Mouse (Mus musculus) G1E (cell line): ENCODE data around the gene Nudc. TPM values are rescaled to one million over a fixed set of nuclear protein-coding genes. Genes with fewer than 3 reads are reported as not detected.

Experiments used
- ATAC-seq: 2 replicates; pipeline ENCODE4 v1.8.0; 2016; ENCODE audit warnings: mild to moderate bottlenecking; ENCODE audit not compliant: insufficient number of reproducible peaks, poor library complexity, low FRiP score, severe bottlenecking; ENCODE audit errors: extremely low read depth
- DNase-seq: peaks from one replicate; pipeline ENCODE4 v3.0.0; 2012; ENCODE audit warnings: low spot score
- H3K27me3 ChIP-seq: 2 replicates; pipeline ENCODE4 v1.6.1; 2012; ENCODE audit warnings: mild to moderate bottlenecking, low read length, inconsistent platforms; ENCODE audit not compliant: insufficient read depth
- H3K36me3 ChIP-seq: replicated peaks from 2 replicates; pipeline ENCODE3; 2012; ENCODE audit warnings: mild to moderate bottlenecking, inconsistent platforms
- H3K4me1 ChIP-seq: 2 replicates; pipeline ENCODE4 v1.6.1; 2012; ENCODE audit warnings: low read depth, low read length, inconsistent platforms, mixed read lengths; ENCODE audit not compliant: insufficient read depth
- H3K4me3 ChIP-seq: 2 replicates; pipeline ENCODE4 v1.5.1; 2012; ENCODE audit warnings: low read depth, mild to moderate bottlenecking, inconsistent platforms, low read length, moderate library complexity, mixed read lengths
- H3K9me3 ChIP-seq: replicated peaks from 2 replicates; pipeline ENCODE4 v1.6.1; 2012; ENCODE audit warnings: inconsistent platforms
- CTCF ChIP-seq: IDR thresholded peaks from 2 replicates; pipeline ENCODE4 v1.5.1; 2012; ENCODE audit warnings: low read depth, low read length, inconsistent platforms, mixed read lengths
- GATA1 ChIP-seq: IDR thresholded peaks from 2 replicates; pipeline ENCODE4 v1.6.1; 2012; ENCODE audit warnings: borderline replicate concordance, low read length, inconsistent platforms, mixed read lengths
- GATA2 ChIP-seq: IDR thresholded peaks from 2 replicates; pipeline ENCODE4 v1.6.1; 2012; ENCODE audit warnings: low read depth, low read length, inconsistent platforms, borderline replicate concordance
- POLR2AphosphoS5 ChIP-seq: IDR thresholded peaks from 2 replicates; pipeline ENCODE4 v1.6.1; 2012; ENCODE audit warnings: low read depth, low read length, inconsistent platforms; ENCODE audit not compliant: insufficient replicate concordance
- TAL1 ChIP-seq: conservative IDR thresholded peaks from 2 replicates; pipeline ENCODE4 v1.6.1; 2012; ENCODE audit warnings: low read depth, low read length, inconsistent platforms, mixed read lengths
- polyA plus RNA-seq: library from polyadenylated mRNA; stranded (reverse); fragments of >175 nt; gene quantifications from 2 replicates; pipeline ENCODE4 v1.2.3, GENCODE M21; 2012
- total RNA-seq, 2 experiments: library from RNA; stranded (forward) in 1 of 2; stranded (reverse) in 1 of 2; fragments of 200-1000 nt in 1 of 2; fragments of >200 nt in 1 of 2; fragmentation: Nextera tagmentation in 1 of 2; gene quantifications; 2 replicates each; pipeline ENCODE4 v1.2.3; 2014 to 2017

Gene Nudc
- total RNA-seq (2014; fragmentation: Nextera tagmentation) (150 and 160 TPM in 2 replicates), total RNA-seq (2017) (181 and 220 TPM in 2 replicates), polyA plus RNA-seq (629 and 697 TPM in 2 replicates)

DNA sequence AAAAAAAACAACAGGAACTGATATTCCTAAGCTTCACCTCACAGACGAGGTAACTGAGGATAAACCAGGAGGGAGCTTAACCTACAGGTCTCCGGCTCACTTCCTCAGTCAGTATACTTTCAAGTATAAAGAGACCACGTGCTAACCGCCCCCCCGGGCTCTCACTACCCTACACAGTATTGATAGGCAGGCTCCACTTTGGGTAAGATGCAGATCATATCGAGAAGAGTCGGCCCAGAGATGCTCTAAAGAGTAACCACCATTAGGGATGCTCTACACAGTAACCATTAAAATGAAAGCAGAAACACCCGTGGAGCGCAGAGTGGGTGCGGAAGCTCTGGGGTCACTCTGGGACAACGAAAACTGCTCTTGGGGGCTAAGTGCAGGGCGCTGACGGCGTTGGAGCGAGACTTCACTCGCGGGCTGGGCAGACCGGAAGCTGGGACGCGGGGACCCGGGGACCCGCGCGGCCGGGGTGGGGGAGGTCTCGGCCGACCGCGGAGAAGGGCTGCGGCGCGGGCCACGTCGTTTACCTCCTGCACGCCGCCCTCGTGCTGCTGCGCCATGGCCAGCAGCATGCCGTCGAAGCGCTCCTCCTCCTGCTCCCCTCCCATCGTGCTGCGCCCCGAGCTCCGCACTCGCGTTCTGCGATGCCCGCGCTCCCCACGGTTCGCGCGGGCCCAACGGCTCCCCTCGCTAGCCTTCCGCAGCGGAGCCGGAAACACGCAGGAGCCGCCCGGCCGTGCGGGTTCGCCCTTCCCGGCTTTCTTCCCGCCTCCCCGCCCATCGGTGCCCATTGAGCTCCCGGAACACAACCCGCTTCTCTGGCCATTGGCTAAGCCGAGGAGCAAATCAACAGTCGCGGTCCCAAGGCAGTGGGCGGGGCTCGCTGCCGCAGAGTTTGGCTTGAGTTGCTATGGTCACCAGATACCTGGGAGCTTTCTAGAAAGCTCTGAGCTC lies at the start of gene Nudc:
Nudc (minus strand) TSS at position 725 of the 960 bp plus-strand sequence.
- ATAC-seq: peak; percentile 98
- peak; percentile 100 for DNase-seq
- Histone ChIP-seq H3K4me1 (peaks cover 36% of the 10 kb centered on the region), H3K9me3 (0 out of 2 replicates have a peak, but pooled peaks cover 3% of the 10 kb centered on the region), H3K4me3 (peak within 1 kb of the TSS; percentile 99), H3K36me3 (peaks cover 39% of the 10 kb centered on the region), H3K27me3 (no peaks in the 10 kb centered on the region)
- no peak for TF ChIP-seq CTCF

DNA sequence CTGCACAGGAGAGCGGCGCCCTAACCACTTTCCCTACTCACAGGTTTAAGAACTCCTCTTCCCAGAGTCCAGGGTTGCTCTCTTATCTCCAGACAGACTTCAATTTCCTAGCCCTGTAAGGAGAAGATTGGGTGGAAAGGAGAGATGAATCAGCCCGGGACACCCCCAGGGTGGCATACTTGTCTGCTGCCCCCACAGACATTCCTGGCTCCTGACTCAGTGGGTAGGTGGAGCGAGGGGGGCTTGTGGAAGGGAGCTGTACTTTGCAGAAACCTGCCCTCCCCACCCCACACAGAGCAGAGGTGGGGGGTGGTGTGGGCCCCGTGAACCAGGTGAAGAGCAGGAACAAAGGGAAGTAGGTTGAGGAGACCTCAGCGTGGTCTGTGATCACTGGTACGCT lies 49.7 kb upstream of the Nudc start:
- Histone ChIP-seq H3K9me3 (no peaks in the 10 kb centered on the region), H3K4me3 (no peak overlapping the region), H3K4me1 (peaks cover 22% of the 10 kb centered on the region), H3K36me3 (peaks cover 36% of the 10 kb centered on the region), H3K27me3 (peaks cover 17% of the 10 kb centered on the region)
- ATAC-seq: no peak
- DNase-seq: no peak
- TF ChIP-seq TAL1 (no peak), CTCF (no peak), POLR2AphosphoS5 (no peak), GATA1 (no peak)

DNA sequence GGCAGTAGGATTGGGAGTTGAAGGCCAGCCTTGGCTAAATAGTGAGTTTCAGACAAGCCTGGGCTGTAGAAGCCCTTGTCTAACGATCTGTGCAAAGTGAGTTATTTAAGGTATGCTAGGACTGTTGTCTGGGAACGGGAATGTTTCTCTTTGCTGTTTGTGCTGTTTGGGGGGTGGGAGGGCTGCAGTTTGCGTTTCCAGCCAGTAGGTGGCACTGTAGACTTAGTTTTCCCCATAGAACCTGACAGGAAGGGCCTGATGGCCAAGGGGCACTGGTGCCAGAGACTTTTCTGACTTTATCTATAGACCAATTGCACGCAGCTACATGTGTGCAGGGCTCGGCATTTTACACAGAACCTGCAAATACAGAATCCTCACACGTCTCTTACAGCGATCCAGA lies 46.8 kb upstream of the Nudc start:
- peaks cover 66% of the 10 kb centered on the region for H3K36me3 ChIP-seq
- H3K4me3 ChIP-seq: no peak overlapping the region
- peaks cover 3% of the 10 kb centered on the region; the same call in 1 of the 2 replicates for H3K4me1 ChIP-seq
- no peaks in the 10 kb centered on the region for H3K9me3 ChIP-seq
- DNase-seq (peak; percentile 49), ATAC-seq (no peak)
- no peaks in the 10 kb centered on the region for H3K27me3 ChIP-seq
- TF ChIP-seq CTCF: peak; percentile 63
- TF ChIP-seq GATA2: no peak

DNA sequence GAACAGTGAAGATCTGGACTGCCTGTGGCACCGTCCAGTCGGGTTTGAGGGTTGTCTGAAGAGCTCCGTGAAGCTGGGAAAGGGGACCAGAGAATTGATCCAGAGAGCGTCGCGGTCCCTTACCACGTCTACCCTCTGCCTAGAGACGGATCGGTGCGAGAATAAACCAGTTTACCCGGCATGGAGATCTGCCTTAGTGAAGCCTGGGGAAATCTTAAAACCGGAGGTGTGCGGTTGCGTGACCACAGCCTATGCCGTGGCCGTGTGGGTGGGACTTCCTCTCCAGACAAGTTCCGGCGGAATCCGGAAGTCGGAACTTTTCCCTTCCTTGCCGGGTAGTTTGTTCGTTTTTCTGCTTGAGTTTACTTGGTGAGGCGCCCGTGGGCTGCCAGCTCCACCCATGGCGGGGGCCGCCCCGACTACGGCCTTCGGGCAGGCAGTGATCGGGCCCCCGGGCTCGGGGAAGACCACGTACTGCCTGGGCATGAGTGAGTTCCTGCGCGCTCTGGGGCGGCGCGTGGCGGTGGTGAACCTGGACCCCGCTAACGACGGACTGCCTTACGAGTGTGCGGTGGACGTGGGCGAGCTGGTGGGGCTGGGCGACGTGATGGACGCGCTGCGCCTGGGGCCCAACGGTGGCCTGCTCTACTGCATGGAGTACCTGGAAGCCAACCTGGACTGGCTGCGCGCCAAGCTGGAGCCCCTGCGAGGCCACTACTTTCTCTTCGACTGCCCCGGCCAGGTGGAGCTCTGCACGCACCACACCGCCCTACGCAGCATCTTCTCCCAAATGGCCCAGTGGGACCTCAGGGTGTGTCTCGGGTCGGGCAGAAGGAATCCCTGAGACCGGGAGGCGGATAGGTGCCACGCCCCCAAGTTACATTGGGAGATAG lies 38.5 kb upstream of the Nudc start, which contains the start of gene Gpn2:
Gpn2 (plus strand) TSS at position 304 of the 893 bp plus-strand sequence.
- TF ChIP-seq GATA2: no peak
- TF ChIP-seq CTCF: no peak
- no peak for TF ChIP-seq TAL1
- TF ChIP-seq POLR2AphosphoS5: no peak
- TF ChIP-seq GATA1: no peak
- H3K9me3 ChIP-seq: no peaks in the 10 kb centered on the region
- peak within 1 kb of the TSS; percentile 99 for H3K4me3 ChIP-seq
- peak; percentile 88 for DNase-seq
- peak; percentile 76 for ATAC-seq
- H3K27me3 ChIP-seq: no peaks in the 10 kb centered on the region
- H3K36me3 ChIP-seq: peaks cover 84% of the 10 kb centered on the region
- peaks cover 42% of the 10 kb centered on the region for H3K4me1 ChIP-seq

DNA sequence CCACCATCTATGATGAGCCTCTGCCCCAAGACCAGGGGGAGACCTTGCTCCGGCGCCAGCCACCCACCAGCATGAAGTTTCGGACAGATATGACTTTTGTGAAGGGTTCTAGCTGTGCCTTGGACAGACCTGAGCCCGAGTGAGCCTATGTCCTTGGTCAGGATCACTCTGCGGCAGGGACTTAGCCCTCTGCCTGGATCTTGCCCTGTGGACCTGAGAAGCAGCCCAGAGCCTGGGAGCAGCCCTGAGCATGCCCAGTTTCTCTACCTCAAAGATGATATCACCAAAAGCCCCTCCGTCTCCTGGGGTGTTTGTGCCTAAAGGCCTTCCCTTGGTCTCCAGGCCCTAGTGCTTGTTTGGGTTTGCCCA lies 37.9 kb upstream of the Nudc start:
- Histone ChIP-seq H3K36me3 (peaks cover 84% of the 10 kb centered on the region), H3K9me3 (no peaks in the 10 kb centered on the region), H3K4me3 (peak overlapping the region; percentile 99), H3K27me3 (no peaks in the 10 kb centered on the region), H3K4me1 (peaks cover 42% of the 10 kb centered on the region)
- TF ChIP-seq GATA1 (no peak), TAL1 (no peak), GATA2 (no peak), CTCF (no peak), POLR2AphosphoS5 (no peak)
- no peak for DNase-seq
- no peak for ATAC-seq

DNA sequence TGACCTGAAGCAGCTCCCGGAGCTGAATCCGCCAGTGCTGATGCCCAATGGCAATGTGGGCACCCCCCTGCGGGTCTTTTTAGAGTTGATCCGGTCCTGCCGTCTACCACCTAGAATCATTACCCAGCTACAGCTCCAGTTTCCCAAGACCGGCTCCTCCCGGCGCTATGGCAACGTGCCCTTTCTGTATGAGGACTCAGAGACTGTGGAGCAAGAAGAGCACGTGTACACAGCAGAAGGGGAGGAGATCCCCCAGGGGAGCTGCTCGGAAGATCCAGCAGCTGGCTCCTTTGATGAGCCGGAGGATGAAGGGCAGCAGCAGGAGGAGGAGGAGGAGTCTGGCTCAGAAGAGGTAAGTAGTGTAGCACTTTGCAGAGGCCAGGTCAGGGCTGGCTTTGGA lies 32.2 kb upstream of the Nudc start:
- no peak for DNase-seq
- peaks cover 30% of the 10 kb centered on the region for H3K4me1 ChIP-seq
- H3K36me3 ChIP-seq: peaks cover 60% of the 10 kb centered on the region
- no peaks in the 10 kb centered on the region for H3K27me3 ChIP-seq
- no peak for ATAC-seq
- no peak overlapping the region for H3K4me3 ChIP-seq
- no peaks in the 10 kb centered on the region for H3K9me3 ChIP-seq
- TF ChIP-seq TAL1 (no peak), CTCF (no peak), POLR2AphosphoS5 (no peak), GATA1 (no peak), GATA2 (no peak)
